27 mouse cellular contexts compared by ENCODE assay signal in genomic region chr4:49806791-49807190, GRCm38 (mm10). TPM values are rescaled to one million over a fixed set of nuclear protein-coding genes. Genes with fewer than 3 reads are reported as not detected.
DNase-seq lines count a peak whose midpoint lies in the region; ATAC-seq lines count a peak whose summit lies in the region.
"Had no signal": no experiment of that assay in that cellular context is flagged by ENCODE, and none has a peak within 500 bp of the region (broad histone marks: within the 10 kb centered on the region; RNA-seq: fewer than 3 reads in every experiment).

No protein-coding gene starts in this region.

- no peak overlapping the region for H3K4me3 ChIP-seq in embryonic facial prominence, embryonic 13.5 days
- H3K4me3 ChIP-seq in embryonic facial prominence, embryonic 10.5 days = no peak overlapping the region
- H3K4me3 ChIP-seq in neural tube, embryonic 12.5 days = no peak overlapping the region
- H3K4me3 ChIP-seq: embryonic facial prominence, embryonic 12.5 days; forebrain, embryonic 12.5 days; forebrain, embryonic 15.5 days had no signal

- 0 out of 2 replicates have a peak overlapping the region, but pooled peaks have one; percentile 2 for H3K27ac ChIP-seq in embryonic facial prominence, embryonic 13.5 days
- no peak overlapping the region for H3K27ac ChIP-seq in embryonic facial prominence, embryonic 10.5 days (replicated peaks)
- no peak overlapping the region for H3K27ac ChIP-seq in neural tube, embryonic 12.5 days
- H3K27ac ChIP-seq: embryonic facial prominence, embryonic 12.5 days; forebrain, embryonic 12.5 days; forebrain, embryonic 15.5 days had no signal

- no peaks in the 10 kb centered on the region for H3K27me3 ChIP-seq in embryonic facial prominence, embryonic 13.5 days
- no peaks in the 10 kb centered on the region for H3K27me3 ChIP-seq in embryonic facial prominence, embryonic 10.5 days (replicated peaks; ENCODE audit: low read depth, poor library complexity, severe bottlenecking)
- H3K27me3 ChIP-seq in neural tube, embryonic 12.5 days (replicated peaks) = no peaks in the 10 kb centered on the region
- H3K27me3 ChIP-seq: CH12.LX; embryonic facial prominence, embryonic 12.5 days; forebrain, embryonic 12.5 days; forebrain, embryonic 15.5 days had no signal

- no peaks in the 10 kb centered on the region for H3K4me1 ChIP-seq in embryonic facial prominence, embryonic 13.5 days
- H3K4me1 ChIP-seq in embryonic facial prominence, embryonic 10.5 days = no peaks in the 10 kb centered on the region
- no peaks in the 10 kb centered on the region; the same call in 1 of the 2 replicates for H3K4me1 ChIP-seq in neural tube, embryonic 12.5 days
- H3K4me1 ChIP-seq: embryonic facial prominence, embryonic 12.5 days; forebrain, embryonic 12.5 days; forebrain, embryonic 15.5 days had no signal

- H3K4me2 ChIP-seq in embryonic facial prominence, embryonic 13.5 days = no peak overlapping the region
- H3K4me2 ChIP-seq in neural tube, embryonic 12.5 days (replicated peaks) = no peak overlapping the region
- H3K4me2 ChIP-seq: embryonic facial prominence, embryonic 12.5 days; forebrain, embryonic 12.5 days; forebrain, embryonic 15.5 days had no signal

- no peak overlapping the region for H3K9ac ChIP-seq in embryonic facial prominence, embryonic 13.5 days
- H3K9ac ChIP-seq in neural tube, embryonic 12.5 days = no peak overlapping the region
- H3K9ac ChIP-seq: embryonic facial prominence, embryonic 12.5 days; forebrain, embryonic 12.5 days; forebrain, embryonic 15.5 days; forebrain, postnatal 0 days had no signal

- no peak for DNase-seq in embryonic facial prominence, embryonic 10.5 days (ENCODE audit: low spot score)
- DNase-seq in neural tube, embryonic 10.5 days (ENCODE audit: extremely low spot score, low spot score) = no peak
- peak; percentile 75 for DNase-seq in retina, embryonic 14.5 days (ENCODE audit: low spot score)
- DNase-seq in layer of hippocampus, adult 9-10 months (ENCODE audit: low spot score) = no peak
- DNase-seq in spleen, adult 18-20 months = no peak
- DNase-seq: adrenal gland, adult 8-10 months; adrenal gland, postnatal 14 days; adrenal gland, postnatal 36 days; B cell, adult 2 months; cerebellum, adult 11 months; cerebellum, adult 18-20 months; cerebellum, adult 8-10 months; cerebellum, adult 9-11 months; cerebellum, postnatal 14 days; cerebellum, postnatal 36 days; embryo, embryonic 11 days; forebrain, postnatal 0 days had no signal

- no peak for ATAC-seq in embryonic facial prominence, embryonic 13.5 days (ENCODE audit: insufficient number of reproducible peaks, insufficient read depth, low FRiP score, low TSS enrichment, low read depth)
- ATAC-seq in neural tube, embryonic 12.5 days (ENCODE audit: low FRiP score, low read depth) = peak; percentile 71
- ATAC-seq: activated CD4-positive, CD25-positive, alpha-beta regulatory T cell, adult 4 months; CD4-positive, CD25-positive, alpha-beta regulatory T cell, adult 4 months; forebrain, embryonic 15.5 days; forebrain, postnatal 0 days; Patski had no signal

- no peaks in the 10 kb centered on the region for H3K9me3 ChIP-seq in embryonic facial prominence, embryonic 13.5 days
- no peaks in the 10 kb centered on the region for H3K9me3 ChIP-seq in embryonic facial prominence, embryonic 10.5 days
- H3K9me3 ChIP-seq in neural tube, embryonic 12.5 days = no peaks in the 10 kb centered on the region
- H3K9me3 ChIP-seq: embryonic facial prominence, embryonic 12.5 days; forebrain, embryonic 12.5 days; forebrain, embryonic 15.5 days; G1E had no signal

- no peaks in the 10 kb centered on the region for H3K36me3 ChIP-seq in embryonic facial prominence, embryonic 13.5 days
- H3K36me3 ChIP-seq in embryonic facial prominence, embryonic 10.5 days (replicated peaks) = no peaks in the 10 kb centered on the region
- H3K36me3 ChIP-seq in neural tube, embryonic 12.5 days = no peaks in the 10 kb centered on the region
- H3K36me3 ChIP-seq: embryonic facial prominence, embryonic 12.5 days; forebrain, embryonic 12.5 days; forebrain, embryonic 15.5 days; G1E had no signal

RNA-seq across cellular contexts. Expression of gene Grin3a, which starts 38.8 kb away (rescaled TPM):
- 1.4 and 2.0 TPM in 2 replicates for polyA plus RNA-seq in embryonic facial prominence, embryonic 13.5 days (2015; fragmentation: Nextera tagmentation; extraction: Ambion mirVana)
- 0.49 and 0.67 TPM in 2 replicates for polyA plus RNA-seq in embryonic facial prominence, embryonic 10.5 days (2016; fragmentation: Nextera tagmentation; extraction: Ambion mirVana)
- polyA plus RNA-seq in neural tube, embryonic 12.5 days (2016; fragmentation: Nextera tagmentation; extraction: Ambion mirVana) = 4.6 and 4.9 TPM in 2 replicates
- polyA plus RNA-seq: activated CD4-positive, CD25-positive, alpha-beta regulatory T cell, adult 4 months; G1E had no signal
